Mouse (Mus musculus): ENCODE data around the gene Adat2. TPM values are rescaled to one million over a fixed set of nuclear protein-coding genes. Genes with fewer than 3 reads are reported as not detected.

Gene Adat2
- total RNA-seq, 2 experiments from 2014 or later, result 7.6 to 8.9 TPM

- intact Hi-C loops (cut with DNase I), result loop anchor here (2.0 to 10.0 kb wide), 5 partner anchors 99 to 623 kb away; partner anchors contain the start of gene Hivep2
- peak in 1 of 2 experiments; percentile 95 for DNase-seq (ENCODE audit: low spot score in 2 of 2)
Measured at GRCm38 (mm10) chr10:13587914-13588313, 35.2 kb downstream of the Adat2 start.

DNA sequence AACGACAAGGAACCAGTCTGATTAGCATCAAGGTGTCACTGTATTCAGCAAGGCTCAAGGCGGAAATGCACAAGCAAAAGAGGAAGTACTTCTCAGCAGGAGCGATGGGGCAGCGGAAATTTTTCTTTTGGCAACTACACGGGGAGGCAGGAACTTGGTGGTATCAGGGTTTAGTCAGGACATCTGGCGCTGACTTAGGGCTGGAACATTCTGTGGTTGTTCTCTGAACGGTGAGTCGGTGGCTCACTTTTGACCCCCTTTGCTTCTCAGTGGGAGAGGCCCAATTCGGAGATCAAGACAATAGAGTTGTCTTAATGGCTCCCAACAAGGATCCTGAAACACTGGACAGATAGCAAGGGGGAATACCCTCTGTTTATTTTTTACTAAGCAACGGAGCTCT, 39.5 kb downstream of the Adat2 start:
- DNase-seq (ENCODE audit: low spot score in 2 of 2), result no peak
- intact Hi-C loops (cut with DNase I), result no loop called here

GRCm38 (mm10) chr10:13593529-13593928, 40.8 kb downstream of the Adat2 start:
- peak in 1 of 2 experiments; percentile 44 for DNase-seq (ENCODE audit: low spot score in 2 of 2)
- intact Hi-C loops (cut with DNase I), result no loop called here

GRCm38 (mm10) chr10:13596073-13596472, 43.4 kb downstream of the Adat2 start:
- intact Hi-C loops (cut with DNase I), result no loop called here
- peak; percentile 42 to 64 for DNase-seq (ENCODE audit: low spot score in 2 of 2)

GRCm38 (mm10) chr10:13596866-13597265, 44.2 kb downstream of the Adat2 start:
- peak in 1 of 2 experiments; percentile 57 for DNase-seq (ENCODE audit: low spot score in 2 of 2)
- intact Hi-C loops (cut with DNase I), result no loop called here

DNA sequence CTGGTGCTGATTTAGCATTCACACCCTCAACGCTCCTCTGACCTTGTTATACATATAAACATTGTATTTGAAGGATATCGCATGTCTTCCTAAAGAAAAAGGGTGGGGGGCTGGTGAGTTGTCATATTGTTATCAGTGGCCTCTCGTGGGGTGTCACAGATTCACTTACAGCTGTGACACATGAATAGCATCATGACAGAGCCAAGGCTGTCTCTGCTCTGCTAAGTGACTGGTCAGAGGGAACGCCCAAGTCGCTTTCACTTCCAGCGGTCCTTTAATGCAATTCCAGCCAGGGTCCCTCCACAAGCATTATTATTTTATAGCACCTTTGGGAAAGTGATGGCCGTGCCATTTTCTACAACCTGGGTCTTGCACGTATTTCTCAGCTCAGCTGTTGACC, 44.8 kb downstream of the Adat2 start:
- intact Hi-C loops (cut with DNase I), result no loop called here
- DNase-seq (ENCODE audit: low spot score in 2 of 2), result no peak

DNA sequence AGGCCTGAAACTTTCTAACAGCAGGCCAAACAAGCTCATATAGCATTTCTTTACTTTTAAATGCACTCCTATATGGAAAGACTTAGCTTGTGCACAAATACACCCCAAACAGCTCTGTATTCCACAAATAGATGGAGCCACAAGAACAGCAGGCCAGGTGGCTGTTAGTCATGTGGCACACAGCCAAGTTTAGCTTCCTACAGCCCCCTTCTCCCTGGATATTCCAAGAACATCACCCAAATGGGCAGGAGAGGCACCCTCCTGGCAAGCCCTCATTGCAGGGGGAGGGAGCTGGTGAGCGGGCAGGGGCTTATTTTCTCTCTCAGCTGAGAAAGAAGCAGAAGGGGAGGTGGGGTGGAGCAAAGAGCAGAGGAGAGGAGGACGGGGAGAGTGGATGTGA, 48.2 kb downstream of the Adat2 start:
- intact Hi-C loops (cut with DNase I), result no loop called here
- DNase-seq (ENCODE audit: low spot score in 2 of 2), result peak; percentile 40 to 83

Other genes with a start within 250 kb of the Adat2 start
- 10 to 100 TPM; 24.5 to 27.1 TPM for gene Phactr2, start 78.5 kb upstream of the Adat2 start, total RNA-seq (2021)
- 10 to 100 TPM; 41.8 to 43.4 TPM for gene Fuca2, start 53.4 kb upstream of the Adat2 start, total RNA-seq (2021)
- 10 to 100 TPM; 24.3 to 27.7 TPM for gene Pex3, start 248 bp downstream of the Adat2 start, total RNA-seq (2021)